Mouse (Mus musculus) retina, postnatal 1 day (tissue): ENCODE data around the gene Ros1.
A peak's percentile ranks its signal among the peaks of the same experiment; 100 is the strongest.

Experiments
- DNase-seq: peaks from one replicate; pipeline ENCODE4 v3.0.0-alpha.2; 2012

The Ros1 gene

DNA sequence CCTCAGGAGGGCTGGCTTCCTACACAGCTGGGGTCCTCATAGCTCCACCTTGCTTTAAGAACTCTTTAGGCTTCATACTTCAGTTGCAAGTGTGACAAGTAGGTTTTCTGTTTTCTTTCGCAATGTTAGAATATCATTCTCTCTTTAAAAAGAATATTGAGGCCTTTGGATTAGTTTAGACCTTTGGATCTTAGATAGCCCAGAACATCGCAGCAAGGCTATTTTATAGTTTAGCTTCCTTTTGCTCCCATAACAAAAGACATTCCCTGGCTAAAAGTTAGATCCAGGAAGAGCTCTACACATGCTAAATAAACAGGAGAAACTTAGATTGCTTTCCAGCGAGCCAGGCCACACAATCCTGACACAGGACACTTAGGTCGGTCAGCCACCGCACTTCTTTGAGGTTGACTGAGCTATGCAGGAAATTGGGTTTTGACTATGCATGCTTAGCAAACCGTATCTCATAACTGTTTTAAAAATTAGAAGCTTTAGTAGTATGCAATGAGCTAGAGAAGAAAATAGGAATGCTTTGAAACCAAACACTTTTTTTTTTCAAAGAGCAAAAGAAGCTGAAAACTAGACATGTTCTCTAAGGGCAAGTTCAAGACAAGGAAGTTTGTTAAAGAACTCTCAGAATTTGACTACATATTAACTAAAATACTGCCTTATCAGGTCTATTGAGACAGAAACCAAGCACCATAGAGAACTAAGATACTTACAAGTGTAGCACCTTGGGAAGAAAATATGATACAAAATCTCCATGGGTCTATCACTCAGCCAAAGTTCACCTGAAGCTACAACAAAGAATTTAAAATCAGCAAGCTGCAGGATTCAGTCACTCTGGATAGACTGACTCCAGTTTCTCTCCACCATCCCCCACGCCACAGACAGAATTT lies at the start of gene Ros1:
Gene Ros1, minus strand, starts transcription at position 288 of the 896 bp plus-strand sequence.
- DNase-seq = no peak

DNA sequence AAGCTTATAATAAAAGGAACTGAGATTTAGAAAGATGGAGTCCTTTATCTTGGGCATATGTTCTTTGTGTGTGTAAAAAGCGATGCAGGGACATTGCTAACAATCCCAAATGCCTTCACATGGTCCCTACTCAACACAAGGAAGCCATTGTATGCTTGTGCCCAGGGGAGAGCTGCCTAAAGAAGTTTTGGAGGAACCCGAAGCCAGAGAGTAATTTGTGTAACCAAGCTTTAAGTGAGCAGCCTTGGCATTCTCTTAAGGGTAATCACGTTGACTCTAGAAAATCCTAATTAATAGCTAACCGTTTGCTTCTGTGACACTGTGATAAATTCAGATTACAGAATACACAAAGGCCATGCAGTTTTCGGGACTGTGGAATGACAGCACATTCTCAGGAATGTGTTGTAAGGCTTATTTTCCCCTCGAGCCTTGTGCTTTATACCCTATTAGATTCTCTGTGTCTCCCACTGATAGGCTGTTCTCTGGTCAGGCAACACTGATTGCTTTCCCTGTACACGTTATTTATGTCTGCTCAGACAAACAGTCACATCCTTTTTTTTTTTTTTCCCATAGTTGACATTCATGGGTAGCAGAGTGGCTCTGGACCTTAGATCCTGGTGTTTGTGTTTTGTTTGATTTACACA lies 47.8 kb upstream of the Ros1 start:
- peak; percentile 49 for DNase-seq

DNA sequence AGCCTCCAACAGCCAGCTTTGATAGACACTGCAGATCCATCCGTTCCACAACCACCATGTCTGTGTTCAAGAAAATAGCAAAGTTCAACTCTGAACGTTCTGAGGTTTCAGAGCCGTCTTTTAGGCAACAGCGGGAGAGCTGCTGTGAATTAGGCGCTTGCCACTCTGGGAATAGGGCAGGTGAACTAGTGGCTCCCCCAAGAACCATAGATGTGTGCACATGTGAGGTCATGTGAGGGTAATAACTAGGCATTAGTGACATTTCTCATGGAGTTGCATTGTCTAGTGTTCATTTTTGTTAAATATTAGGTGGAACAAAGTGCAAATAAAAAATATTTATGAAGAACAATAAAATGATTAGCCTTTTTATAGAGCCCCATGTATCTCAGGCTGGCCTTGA lies 47.0 kb upstream of the Ros1 start:
- DNase-seq = no peak

DNA sequence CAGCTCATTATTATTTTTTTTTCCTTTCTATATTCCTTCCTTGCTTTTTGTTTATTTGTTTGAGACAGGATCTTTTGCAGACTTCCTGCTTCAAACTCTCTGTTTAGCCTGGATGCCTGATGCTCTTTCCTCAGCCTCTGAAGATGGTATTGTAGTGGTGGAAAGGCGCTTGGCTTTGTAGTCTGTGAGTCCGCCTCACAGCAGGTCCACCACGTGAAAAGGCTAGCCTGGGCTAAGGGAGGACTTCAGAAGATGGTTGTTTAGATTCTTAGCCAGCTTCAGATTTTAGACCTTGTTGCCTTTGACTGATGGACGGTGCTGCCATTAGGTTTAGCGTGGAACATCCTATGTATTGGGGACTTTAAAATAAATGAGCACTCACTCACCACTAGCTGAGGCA lies 40.4 kb upstream of the Ros1 start:
- DNase-seq = no peak

DNA sequence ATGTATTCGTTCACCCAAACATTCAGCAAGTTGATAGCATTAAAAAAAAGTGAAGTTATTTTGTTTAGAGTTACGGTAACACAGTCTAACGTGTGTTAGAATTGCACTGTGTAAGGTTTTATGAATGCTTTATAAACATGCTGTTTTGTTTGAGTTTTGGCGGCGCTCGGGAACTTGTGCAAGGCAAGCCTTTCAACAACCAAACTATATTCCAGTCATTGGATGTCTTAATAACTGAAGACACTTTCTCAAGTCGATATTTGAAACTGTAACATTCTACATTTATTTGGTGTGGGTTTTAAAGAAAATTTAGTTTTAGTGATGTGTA lies 39.6 kb upstream of the Ros1 start:
- DNase-seq = no peak

DNA sequence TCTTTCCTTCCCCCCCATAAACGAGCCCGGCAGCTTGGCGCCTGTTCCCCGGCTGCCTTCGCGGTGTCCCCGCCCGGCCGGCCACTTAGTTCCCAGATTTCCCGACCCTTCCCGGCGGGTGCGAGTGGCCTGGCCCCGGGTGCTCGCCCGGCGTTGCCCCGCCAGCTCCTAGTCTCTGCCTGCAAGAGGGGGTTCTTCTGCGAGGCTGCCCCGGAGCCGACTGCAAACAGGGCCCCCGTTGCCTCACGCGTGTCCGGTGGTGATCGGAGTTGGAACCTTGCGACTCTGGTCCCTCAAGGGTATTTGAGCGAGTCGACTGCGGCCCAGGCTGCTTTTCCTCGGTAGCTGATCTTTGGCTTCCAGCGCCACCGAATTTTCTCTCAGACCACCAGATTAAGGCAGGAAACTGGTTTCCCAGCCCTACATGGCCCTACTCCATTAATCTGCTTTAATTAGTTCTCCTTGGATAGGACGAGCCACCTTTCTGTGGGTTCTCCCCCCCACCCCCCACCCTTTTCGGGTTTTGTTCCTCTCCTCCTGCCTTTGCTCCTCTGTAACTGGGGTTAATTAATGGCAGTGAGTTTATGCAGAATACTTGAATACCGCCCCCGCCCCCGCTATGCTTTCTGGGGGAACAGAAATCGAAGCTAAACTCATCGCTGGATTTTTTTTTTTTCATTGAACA lies 39.1 kb upstream of the Ros1 start:
- DNase-seq = peak; percentile 58

DNA sequence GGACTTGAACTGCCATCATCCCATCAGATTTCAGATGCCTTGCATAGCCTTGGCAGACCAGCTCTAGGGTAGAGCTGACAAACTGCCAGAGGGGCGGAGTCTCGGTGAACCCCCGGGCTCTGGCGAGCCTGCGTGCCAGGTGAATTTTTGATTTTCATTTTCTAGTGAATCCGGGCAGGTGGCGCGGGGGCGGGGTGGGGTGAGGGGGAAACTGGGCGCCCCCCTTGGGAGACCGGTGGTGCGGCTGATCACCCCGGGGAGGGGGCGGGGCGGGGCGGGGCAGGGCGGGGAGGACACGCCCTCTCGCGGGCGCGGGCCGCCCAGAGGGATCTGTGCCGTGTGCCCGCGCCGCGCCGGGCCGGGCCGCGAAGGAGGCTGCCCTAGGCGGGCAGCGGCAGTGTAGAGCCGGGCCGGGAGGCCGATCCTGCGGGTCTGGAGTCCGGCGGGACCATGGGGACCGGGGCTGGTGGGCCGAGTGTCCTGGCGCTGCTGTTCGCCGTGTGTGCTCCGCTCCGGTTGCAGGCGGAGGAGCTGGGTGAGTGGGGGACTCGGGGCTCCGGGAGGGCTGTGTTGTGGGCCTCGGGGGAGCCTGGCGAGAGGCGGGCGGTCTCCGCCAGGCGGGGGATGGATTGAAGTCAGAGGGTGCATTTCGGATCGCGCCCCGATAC lies 38.4 kb upstream of the Ros1 start, which contains the start of gene Dcbld1:
Gene Dcbld1, plus strand, starts transcription at position 319 of the 668 bp plus-strand sequence.
- peak; percentile 81 for DNase-seq

DNA sequence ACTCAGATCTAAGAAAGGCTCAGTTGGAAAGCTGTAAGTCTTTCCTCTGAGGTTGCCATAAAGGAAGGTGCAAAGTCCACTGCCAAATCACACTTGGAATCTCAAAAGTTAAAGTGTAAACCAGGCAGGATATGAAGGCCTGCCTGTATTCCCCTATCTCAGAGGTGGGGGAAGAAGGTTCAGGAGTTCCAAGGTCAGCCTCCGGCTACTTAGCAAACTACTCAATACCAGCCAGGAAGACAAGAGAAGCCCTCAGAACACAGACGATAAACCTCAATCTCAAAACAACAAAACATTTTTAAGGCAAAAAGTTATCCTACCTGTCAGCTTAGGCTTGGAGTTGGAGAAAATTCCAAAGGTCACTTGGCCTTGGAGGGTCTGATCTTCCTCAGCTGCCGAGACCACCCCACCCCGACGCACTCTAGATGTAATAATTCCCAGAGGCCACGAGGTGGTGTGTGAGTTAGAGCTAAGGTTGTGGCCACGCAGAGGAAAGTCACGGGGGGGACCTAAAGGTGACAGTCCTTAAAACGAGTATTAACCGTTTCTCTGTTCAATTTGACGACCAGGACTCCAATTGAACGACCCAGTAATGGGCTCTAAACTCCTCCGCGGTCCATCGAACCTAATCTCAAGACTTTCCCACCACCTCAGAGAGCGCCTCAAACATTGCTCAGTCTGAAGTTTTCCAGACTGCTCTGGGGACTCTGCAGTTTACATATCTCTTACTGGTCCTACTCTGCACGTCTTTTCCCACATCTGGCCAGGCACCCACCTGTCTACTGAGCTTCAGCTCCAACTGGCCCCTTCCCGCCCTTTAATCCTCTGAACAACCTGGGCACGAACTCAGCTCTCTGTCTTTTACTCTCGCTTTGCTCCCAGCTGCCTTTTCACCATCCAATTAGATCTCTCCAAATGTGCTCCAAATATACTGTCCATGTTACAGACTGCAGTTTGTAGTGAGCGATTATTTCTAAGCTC lies 37.4 kb upstream of the Ros1 start:
- peak; percentile 70 for DNase-seq

DNA sequence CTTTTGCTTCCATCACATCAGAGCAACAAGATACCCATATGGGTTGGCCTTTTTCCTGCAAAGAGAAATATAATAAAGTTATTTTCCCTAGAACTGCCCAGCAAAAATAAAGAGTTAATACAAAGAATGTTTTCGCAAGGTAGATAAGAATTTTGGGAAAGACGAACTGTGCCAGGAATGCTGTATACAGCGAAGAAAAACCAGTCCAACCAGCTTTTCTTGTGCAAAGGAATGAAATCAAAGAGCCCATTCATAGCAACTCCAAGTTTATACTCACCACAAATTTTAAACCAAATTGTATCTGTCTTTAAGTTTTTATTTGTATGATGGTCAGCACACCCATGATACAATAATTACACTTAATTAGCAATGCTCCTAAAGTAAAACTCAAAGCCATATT lies 24.6 kb upstream of the Ros1 start:
- DNase-seq = no peak

DNA sequence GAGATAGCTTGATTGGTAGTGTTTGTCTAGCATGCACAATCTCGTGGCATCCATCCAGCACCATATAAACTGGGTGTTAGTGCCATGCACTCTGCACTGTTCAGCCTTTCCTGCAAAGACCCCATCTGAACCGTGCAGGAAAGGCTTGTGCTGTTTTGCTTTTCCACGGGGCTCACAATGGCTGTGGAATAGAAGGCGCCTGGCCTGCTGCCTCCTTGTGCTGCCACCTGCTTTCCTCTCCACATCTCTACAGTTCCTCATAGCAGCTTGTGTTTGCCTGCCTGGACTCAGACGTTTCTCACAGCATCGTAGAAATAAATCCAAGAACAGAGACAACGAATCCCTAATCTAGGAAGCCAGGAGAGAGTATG lies 22.5 kb upstream of the Ros1 start:
- no peak for DNase-seq

DNA sequence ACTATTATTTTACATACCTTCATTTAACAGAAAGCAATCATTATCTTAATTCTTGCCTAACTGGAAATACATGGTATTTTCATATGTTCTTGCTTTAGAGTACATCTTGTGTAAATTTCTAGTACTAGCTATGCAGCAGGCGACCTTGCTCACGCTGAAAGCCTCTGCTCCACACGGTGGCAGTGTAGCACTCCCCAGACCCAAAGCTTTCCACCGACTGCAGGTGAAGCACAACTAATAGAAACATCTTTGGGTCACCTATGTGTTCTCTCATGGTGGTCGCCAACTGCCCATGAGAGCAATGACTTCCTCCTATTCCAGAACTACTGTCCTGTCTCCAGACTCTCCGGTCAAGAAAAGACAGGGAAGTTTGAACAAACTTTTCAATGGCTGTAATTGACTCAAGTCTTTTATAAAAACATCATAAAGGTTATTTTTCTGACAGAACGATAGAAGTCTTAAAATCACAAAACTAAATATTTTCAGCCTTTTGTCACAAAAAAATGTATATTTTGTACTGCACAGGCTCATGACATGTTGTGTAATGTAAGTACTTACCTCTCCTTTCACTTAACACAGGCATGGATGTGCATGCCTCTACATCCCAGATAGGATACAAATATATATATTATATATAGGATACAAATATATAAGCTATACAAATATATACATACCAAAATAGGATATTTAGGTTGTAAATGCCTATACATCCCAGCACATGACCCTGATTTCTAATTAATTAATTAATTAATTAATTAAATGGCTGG lies 21.9 kb upstream of the Ros1 start:
- peak; percentile 63 for DNase-seq

DNA sequence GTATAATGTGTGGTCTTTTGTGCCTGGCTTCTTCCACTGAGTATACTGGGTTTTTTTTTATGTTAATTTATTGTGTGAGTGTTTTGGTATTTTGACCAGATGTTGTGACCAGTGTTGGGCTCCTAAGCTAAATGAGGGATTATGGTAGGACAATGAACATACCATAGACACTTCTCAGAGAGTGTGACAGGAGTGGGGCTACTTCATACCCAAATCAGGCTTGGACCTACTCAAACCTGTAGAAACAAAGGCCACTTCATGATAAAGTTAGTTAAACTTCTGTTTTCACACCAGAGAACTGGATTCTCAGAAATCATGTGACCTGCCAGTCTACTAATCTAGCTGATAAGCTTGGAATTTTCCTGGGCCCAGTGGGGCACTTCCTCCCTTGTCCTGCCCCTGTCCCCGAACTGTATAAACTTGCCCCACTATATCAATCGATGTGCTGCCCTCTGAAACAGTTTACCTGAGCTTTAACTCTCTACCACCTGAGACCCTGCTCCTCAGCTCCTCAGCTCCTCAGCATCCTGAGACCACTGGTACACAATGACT lies 20.3 kb upstream of the Ros1 start:
- DNase-seq = no peak

DNA sequence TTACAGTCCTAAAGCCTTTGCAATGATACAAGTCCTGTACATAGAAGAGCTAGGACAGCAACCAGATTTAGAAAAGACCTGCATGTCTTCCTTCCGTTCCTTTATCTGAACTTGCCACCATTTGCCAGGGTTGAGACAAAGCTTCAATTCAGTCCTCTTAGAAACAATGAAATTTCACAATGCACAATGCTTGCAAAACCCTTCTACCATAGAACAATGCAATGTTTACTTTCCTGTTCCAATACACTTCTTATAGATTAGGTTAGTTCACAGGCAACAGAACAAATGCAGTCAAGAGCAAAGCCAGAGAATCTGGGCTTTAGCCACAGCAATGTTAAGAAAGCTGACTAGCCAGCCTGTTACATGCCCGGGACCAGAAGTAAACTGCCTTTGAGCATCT lies 9.0 kb upstream of the Ros1 start:
- no peak for DNase-seq

DNA sequence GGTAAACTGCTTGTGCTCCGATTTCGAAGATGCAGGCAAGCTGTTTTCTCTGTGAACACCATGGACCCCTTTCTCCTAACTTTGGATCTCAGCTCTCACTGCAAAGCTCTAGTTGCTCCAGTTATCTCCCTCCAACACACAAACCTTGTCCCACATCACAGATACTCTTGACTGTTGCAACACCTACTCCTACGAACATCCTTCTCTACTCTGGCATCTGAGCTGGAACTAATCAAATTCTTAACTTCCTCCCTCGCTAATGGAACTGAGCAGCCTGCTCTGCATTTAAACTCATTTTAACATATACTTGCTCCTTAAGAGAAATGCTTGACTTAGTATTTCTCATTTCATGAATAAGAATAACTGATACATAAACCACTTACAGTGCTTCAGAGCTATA lies 9.1 kb downstream of the Ros1 start:
- no peak for DNase-seq

DNA sequence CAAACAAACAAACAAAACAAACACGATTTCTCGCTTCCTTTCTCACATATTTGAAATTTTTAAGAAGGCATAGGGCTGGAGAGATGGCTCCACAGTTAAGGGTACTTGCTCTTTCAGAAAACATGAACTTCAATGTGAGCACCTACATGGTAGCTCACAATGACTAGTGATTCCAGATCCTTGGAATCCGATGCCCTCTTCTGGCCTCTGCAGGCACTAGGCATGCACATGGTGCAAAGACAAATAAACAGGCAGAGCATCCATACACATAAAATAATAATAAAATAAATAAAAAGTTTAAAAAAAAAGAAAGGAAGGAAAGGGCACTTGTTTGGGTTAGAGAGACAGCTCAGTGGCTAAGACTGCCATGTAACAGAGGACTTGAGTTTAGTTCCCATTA lies 12.2 kb downstream of the Ros1 start:
- no peak for DNase-seq

DNA sequence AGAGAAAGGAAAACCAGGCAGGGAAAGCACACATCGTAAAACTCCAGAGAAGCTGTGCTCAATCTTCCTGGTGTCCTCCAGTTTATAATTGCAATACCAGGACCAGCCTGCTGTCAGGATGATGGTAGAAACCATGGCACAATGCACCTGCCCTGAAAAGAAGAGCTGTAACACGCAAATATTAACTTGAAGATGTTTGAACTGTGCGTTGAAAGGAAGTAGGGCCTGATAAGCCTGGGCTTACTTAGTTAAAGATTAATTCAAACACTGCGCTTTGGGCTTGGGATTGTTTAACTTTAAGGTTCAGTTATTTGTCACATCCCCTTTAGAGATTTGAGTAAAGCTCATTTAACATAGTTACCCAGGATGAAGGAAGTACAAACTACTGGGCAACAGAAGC lies 20.7 kb downstream of the Ros1 start:
- DNase-seq = no peak

DNA sequence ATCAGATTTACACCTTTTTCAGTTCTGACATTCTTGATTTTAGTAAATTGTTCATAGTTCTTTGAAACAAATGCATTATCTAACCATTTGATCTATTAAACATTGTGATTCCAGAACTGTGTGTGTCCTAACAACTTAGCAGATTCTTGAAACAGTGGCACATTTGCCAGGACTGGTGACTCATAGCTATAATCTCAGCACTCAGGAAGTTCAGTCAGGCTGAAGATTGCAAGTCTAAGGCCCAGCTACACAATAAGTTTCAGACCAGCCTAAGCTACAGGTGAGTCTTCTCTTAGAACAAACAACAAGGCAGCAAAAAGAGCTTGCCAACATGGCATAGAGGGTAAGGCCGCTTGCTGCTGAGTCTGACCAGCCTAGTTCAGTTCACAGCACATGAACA lies 24.6 kb downstream of the Ros1 start:
- no peak for DNase-seq

DNA sequence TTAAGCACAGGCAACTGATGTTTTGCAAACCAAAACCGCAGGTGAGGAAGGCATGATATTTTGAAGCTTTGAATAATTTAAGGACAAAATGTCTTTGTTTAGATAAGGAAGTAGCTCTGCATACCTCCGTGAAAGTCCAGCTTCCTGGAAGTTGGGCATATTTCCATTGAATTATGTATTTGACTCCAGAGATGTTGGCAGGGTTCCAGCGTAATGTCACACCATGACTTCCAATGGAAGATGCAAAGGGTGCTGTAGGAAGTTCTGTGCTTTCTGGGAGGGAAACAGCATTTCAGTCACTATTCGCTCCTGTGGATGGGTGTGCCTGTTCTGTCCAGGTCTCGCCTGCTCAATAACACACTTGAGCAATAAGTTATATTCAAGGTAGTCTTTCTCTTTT lies 25.2 kb downstream of the Ros1 start:
- no peak for DNase-seq

DNA sequence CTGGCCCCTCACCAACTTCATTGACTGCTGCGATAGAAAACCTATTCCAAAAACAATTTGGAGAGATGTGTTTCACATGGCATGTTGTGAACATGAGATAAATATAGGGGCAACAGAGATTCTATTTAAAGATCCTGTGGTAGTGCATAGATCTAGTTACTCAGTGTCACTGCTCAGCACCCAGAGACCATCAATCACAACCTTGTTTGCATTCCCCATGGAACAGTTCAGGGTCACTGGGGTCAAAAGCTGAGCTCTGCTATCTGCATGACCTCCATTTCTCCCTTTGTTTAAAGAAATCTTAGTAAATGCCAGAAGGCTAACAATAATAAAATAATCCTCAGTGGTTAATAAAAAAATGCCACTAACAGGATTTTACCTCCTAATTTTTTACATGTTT lies 29.7 kb downstream of the Ros1 start:
- DNase-seq = no peak

DNA sequence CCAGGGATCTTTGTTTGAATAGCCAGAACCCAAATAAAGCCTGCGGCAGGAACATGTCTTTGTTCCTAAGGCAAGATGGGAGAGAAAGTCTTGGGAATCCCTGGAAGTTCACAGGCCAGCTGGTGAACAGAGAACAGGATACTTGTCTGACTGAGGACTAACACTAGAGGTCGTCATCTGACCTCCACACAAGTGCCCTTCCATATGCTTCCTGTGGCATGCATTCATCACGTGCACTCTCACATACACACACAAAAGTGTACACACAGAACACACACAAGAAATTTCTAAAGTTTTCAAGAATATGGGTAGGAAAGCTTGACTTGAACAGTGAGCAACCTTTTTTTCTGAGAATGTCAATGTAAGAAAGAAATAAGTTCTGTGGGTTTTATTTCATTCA lies 34.4 kb downstream of the Ros1 start:
- no peak for DNase-seq

DNA sequence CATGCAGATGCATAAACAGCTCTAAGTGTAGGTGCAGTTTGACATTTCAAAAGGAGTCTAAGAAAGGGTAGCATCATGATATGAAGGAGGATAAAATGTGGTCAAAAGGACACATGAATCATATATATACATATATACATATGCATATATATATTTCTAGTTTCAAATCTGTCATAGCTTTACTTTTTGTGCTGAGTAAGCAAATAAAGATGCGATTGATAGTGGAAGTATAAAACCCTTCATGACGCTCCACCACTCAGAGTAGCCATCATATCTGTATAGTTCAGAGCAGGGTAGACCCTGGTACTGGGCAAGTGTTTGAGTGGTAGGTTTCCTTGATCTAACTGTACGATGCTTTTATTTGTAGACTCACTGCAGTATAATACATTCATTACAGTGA lies 35.3 kb downstream of the Ros1 start:
- DNase-seq = no peak
